Mouse (Mus musculus) heart, adult 2 months (tissue): Measurements from ENCODE around the gene Fndc7.

Source experiments
- CTCF ChIP-seq: fragments of 200-600 bp; IDR thresholded peaks from 2 replicates; pipeline ENCODE4 v1.8.1; 2022; ENCODE audit warnings: antibody characterized with exemption, mild to moderate bottlenecking, moderate library complexity
- POLR2A ChIP-seq: fragments of 200-500 bp; IDR thresholded peaks from 2 replicates; pipeline ENCODE4 v1.6.1; 2011; ENCODE audit warnings: mild to moderate bottlenecking, low read depth, low read length, control low read depth; ENCODE audit not compliant: insufficient read depth

DNA sequence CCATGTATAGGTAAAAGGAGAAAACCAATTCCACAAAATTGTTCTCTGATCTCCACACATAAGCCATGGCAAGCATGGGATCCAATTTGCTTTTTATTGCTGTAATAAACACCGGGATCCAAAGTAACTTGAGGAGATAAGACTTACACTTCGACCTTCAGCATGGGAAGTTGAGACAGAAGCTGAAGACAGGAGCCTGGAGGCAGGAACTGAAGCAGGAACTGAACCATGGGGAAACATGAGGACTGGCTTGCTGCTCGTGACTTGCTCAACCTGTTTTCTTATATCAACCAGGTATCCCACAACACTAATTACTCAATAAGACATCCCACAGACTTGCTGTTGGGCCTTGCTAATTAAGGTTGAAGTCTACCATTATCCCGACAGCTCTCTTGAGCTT is 3.1 kb upstream of the Fndc7 start:
- TF ChIP-seq POLR2A (no peak), CTCF (no peak)
